Mouse (Mus musculus): Measurements from ENCODE around the gene Misp. TPM values are rescaled to one million over a fixed set of nuclear protein-coding genes. Genes with fewer than 3 reads are reported as not detected.

Gene Misp
- total RNA-seq (2021) (under 1 TPM; 0.50 to 0.52 TPM), polyA plus RNA-seq (2012; rRNA removed) (0.26 and 0.82 TPM in 2 replicates)
- long read RNA-seq, partial matches to known transcripts: 1 of 1 reads
- long read RNA-seq, other reads (novel, unspliced or antisense): 0 of 1 reads

- Histone ChIP-seq H3K27me3 (ENCODE audit: control insufficient read depth, insufficient read depth, low read length) (no peaks in the 10 kb centered on the region), H3K79me2 (replicated peaks; ENCODE audit: control insufficient read depth, insufficient read depth, low read length) (no peaks in the 10 kb centered on the region), H3K4me1 (ENCODE audit: control insufficient read depth, insufficient read depth, low read length) (peaks cover 5% of the 10 kb centered on the region), H3K36me3 (ENCODE audit: control insufficient read depth, insufficient read depth, low read length) (no peaks in the 10 kb centered on the region), H3K27ac (no peak within 1 kb of the TSS), H3K4me3 (no peak within 1 kb of the TSS), H3K9ac (ENCODE audit: low read depth, low read length) (no peak within 1 kb of the TSS)
- no peak for DNase-seq
- TF ChIP-seq CTCF (IDR thresholded peaks at IDR 0.05) (0 out of 2 replicates have a peak, but pooled peaks have one; percentile 11), EP300 (IDR thresholded peaks at IDR 0.05; ENCODE audit: insufficient read depth, low read depth, low read length) (no peak)
- 81% methylated on average over 11 of the region's 11 CpGs for WGBS
- intact Hi-C loops (cut with DNase I): no loop called here
These were observed at the start of gene Misp for GRCm38 (mm10) chr10:79820782-79821181. Gene Misp, plus strand, starts transcription at chr10:79820989.

GRCm38 (mm10) chr10:79772320-79772719 lies 48.5 kb upstream of the Misp start:
- Histone ChIP-seq H3K4me1 (ENCODE audit: control insufficient read depth, insufficient read depth, low read length) (peaks cover 2% of the 10 kb centered on the region; the same call in 1 of the 2 replicates), H3K9ac (ENCODE audit: low read depth, low read length) (no peak overlapping the region), H3K27ac (no peak overlapping the region), H3K4me3 (no peak overlapping the region), H3K36me3 (ENCODE audit: control insufficient read depth, insufficient read depth, low read length) (no peaks in the 10 kb centered on the region), H3K79me2 (replicated peaks; ENCODE audit: control insufficient read depth, insufficient read depth, low read length) (no peaks in the 10 kb centered on the region), H3K27me3 (ENCODE audit: control insufficient read depth, insufficient read depth, low read length) (no peaks in the 10 kb centered on the region)
- DNase-seq: no peak
- 95% methylated on average over 3 of the region's 3 CpGs for WGBS
- intact Hi-C loops (cut with DNase I): no loop called here
- TF ChIP-seq CTCF (IDR thresholded peaks at IDR 0.05) (peak; percentile 30), POLR2A (IDR thresholded peaks at IDR 0.05; ENCODE audit: insufficient read depth, low read depth, low read length) (no peak), EP300 (IDR thresholded peaks at IDR 0.05; ENCODE audit: insufficient read depth, low read depth, low read length) (no peak)

- Histone ChIP-seq H3K4me3 (no peak overlapping the region), H3K4me1 (ENCODE audit: control insufficient read depth, insufficient read depth, low read length) (no peaks in the 10 kb centered on the region), H3K27me3 (ENCODE audit: control insufficient read depth, insufficient read depth, low read length) (no peaks in the 10 kb centered on the region), H3K27ac (no peak overlapping the region), H3K9ac (ENCODE audit: low read depth, low read length) (no peak overlapping the region), H3K79me2 (replicated peaks; ENCODE audit: control insufficient read depth, insufficient read depth, low read length) (no peaks in the 10 kb centered on the region), H3K36me3 (ENCODE audit: control insufficient read depth, insufficient read depth, low read length) (no peaks in the 10 kb centered on the region)
- TF ChIP-seq EP300 (IDR thresholded peaks at IDR 0.05; ENCODE audit: insufficient read depth, low read depth, low read length) (no peak), POLR2A (IDR thresholded peaks at IDR 0.05; ENCODE audit: insufficient read depth, low read depth, low read length) (no peak), CTCF (IDR thresholded peaks at IDR 0.05) (no peak)
- intact Hi-C loops (cut with DNase I): no loop called here
- no peak for DNase-seq
- 93% methylated on average over 2 of the region's 2 CpGs for WGBS
These were observed 47.6 kb upstream of the Misp start for GRCm38 (mm10) chr10:79773208-79773607.

GRCm38 (mm10) chr10:79774486-79775279 lies 46.1 kb upstream of the Misp start:
- peaks cover 1% of the 10 kb centered on the region for H3K4me1 ChIP-seq (ENCODE audit: control insufficient read depth, insufficient read depth, low read length)
- H3K27ac ChIP-seq: no peak overlapping the region
- H3K9ac ChIP-seq (ENCODE audit: low read depth, low read length): no peak overlapping the region
- TF ChIP-seq POLR2A (IDR thresholded peaks at IDR 0.05; ENCODE audit: insufficient read depth, low read depth, low read length) (no peak), CTCF (IDR thresholded peaks at IDR 0.05) (peak; percentile 59)
- peak in 1 of 2 experiments; percentile 22 for DNase-seq
- H3K4me3 ChIP-seq: no peak overlapping the region
- no peaks in the 10 kb centered on the region for H3K79me2 ChIP-seq (replicated peaks; ENCODE audit: control insufficient read depth, insufficient read depth, low read length)
- WGBS: 51% methylated on average over 5 of the region's 5 CpGs
- intact Hi-C loops (cut with DNase I): no loop called here
- H3K27me3 ChIP-seq (ENCODE audit: control insufficient read depth, insufficient read depth, low read length): no peaks in the 10 kb centered on the region
- no peaks in the 10 kb centered on the region for H3K36me3 ChIP-seq (ENCODE audit: control insufficient read depth, insufficient read depth, low read length)

- H3K9ac ChIP-seq (ENCODE audit: low read depth, low read length): peak within 1 kb of the TSS; percentile 71
- H3K4me1 ChIP-seq (ENCODE audit: control insufficient read depth, insufficient read depth, low read length): peaks cover 4% of the 10 kb centered on the region
- H3K27me3 ChIP-seq (ENCODE audit: control insufficient read depth, insufficient read depth, low read length): no peaks in the 10 kb centered on the region
- peak within 1 kb of the TSS; percentile 17 for H3K27ac ChIP-seq
- TF ChIP-seq EP300 (IDR thresholded peaks at IDR 0.05; ENCODE audit: insufficient read depth, low read depth, low read length) (no peak), POLR2A (IDR thresholded peaks at IDR 0.05; ENCODE audit: insufficient read depth, low read depth, low read length) (no peak), CTCF (IDR thresholded peaks at IDR 0.05) (no peak)
- H3K79me2 ChIP-seq (replicated peaks; ENCODE audit: control insufficient read depth, insufficient read depth, low read length): no peaks in the 10 kb centered on the region
- peak within 1 kb of the TSS; percentile 34; the same call in 1 of the 2 replicates for H3K4me3 ChIP-seq
- WGBS: 6% methylated on average over 39 of the region's 39 CpGs
- H3K36me3 ChIP-seq (ENCODE audit: control insufficient read depth, insufficient read depth, low read length): no peaks in the 10 kb centered on the region
- peak; percentile 48 to 59 for DNase-seq
- intact Hi-C loops (cut with DNase I): no loop called here
These were observed 43.7 kb upstream of the Misp start, which contains the start of gene Fstl3 for GRCm38 (mm10) chr10:79777103-79777531. Gene Fstl3, plus strand, starts transcription at chr10:79777272.

GRCm38 (mm10) chr10:79778006-79778405 lies 42.8 kb upstream of the Misp start:
- 8% methylated on average over 15 of the region's 15 CpGs for WGBS
- no peak overlapping the region; the same call in 1 of the 2 replicates for H3K4me3 ChIP-seq
- DNase-seq: peak; percentile 56 to 63
- H3K9ac ChIP-seq (ENCODE audit: low read depth, low read length): no peak overlapping the region; the same call in 1 of the 2 replicates
- H3K27ac ChIP-seq: no peak overlapping the region; the same call in 1 of the 2 replicates
- intact Hi-C loops (cut with DNase I): no loop called here
- H3K79me2 ChIP-seq (replicated peaks; ENCODE audit: control insufficient read depth, insufficient read depth, low read length): no peaks in the 10 kb centered on the region
- TF ChIP-seq POLR2A (IDR thresholded peaks at IDR 0.05; ENCODE audit: insufficient read depth, low read depth, low read length): no peak
- TF ChIP-seq EP300 (IDR thresholded peaks at IDR 0.05; ENCODE audit: insufficient read depth, low read depth, low read length): no peak
- TF ChIP-seq CTCF (IDR thresholded peaks at IDR 0.05): no peak
- no peaks in the 10 kb centered on the region for H3K27me3 ChIP-seq (ENCODE audit: control insufficient read depth, insufficient read depth, low read length)
- no peaks in the 10 kb centered on the region for H3K36me3 ChIP-seq (ENCODE audit: control insufficient read depth, insufficient read depth, low read length)
- H3K4me1 ChIP-seq (ENCODE audit: control insufficient read depth, insufficient read depth, low read length): peaks cover 4% of the 10 kb centered on the region

Data from heart, adult 2 months (tissue).